Mouse (Mus musculus) kidney, adult 9 months (tissue): ENCODE results near the gene Nmrk1.
A peak's percentile ranks its signal among the peaks of the same experiment; 100 is the strongest.

ENCODE experiments used
- DNase-seq: peaks from one replicate; pipeline ENCODE4 v3.0.0; 2022

The Nmrk1 gene

DNA sequence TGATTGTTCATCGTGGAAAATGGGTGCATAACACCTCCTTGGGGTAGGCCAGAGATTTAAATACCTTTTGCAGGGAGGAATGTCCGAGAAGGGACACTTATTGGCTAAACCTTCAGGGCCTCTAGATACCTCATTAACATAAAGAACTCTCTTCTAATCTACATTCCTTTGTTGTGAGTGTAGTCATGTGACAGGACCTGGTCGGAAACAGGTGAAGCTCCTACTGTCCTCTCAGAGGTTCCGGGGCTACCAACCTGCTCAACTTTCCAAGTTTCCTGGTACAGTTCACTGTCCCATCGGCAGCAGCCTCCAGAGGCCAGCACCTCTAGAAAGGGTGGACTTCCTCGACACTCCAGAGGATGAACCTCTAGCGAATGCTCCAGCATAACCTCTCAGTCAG is 24.2 kb downstream of the Nmrk1 start:
- no peak for DNase-seq

DNA sequence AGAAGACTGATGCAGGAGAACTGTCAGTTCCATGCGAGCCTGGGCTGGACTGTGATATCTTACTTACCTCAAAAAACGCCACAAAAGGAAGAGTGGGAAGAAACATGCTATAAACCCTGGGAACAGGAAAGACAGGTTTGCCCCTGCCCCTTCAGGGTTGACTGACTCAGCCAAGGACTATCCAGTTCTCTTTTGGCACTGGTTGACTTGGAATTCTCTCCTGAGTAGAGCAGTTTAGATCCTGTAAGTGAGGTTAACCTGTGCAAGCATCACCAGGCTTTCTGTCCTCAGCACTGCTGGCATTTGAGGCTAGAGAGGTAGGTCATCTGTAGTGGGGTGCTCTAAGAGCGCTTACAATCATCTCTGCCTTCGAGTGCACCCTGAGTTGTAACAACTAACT is 26.7 kb downstream of the Nmrk1 start:
- DNase-seq = no peak

GRCm38 (mm10) chr19:18659349-18659748 is 27.6 kb downstream of the Nmrk1 start:
- no peak for DNase-seq

DNA sequence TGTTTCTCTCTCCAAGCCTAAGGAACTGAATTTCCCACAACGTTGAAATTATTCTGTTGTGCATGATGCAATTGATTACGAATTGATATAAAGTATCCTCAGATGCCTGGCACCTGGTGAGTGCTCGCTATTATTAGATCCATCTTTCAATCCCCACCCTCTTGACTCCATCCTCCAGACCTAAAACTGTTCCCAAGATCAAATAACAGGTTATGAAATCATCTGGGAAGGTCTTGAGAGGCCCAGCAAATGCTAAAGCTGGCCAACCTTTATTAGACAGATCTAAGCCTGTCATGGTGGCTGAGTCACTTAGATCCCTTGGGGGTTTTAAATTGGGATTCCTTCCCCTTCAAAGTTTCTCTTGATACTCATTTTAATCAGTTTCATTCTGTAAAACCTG is 28.7 kb downstream of the Nmrk1 start:
- DNase-seq = no peak

- no peak for DNase-seq
These were observed 29.9 kb downstream of the Nmrk1 start for GRCm38 (mm10) chr19:18661683-18662082.

GRCm38 (mm10) chr19:18663904-18664303 is 32.2 kb downstream of the Nmrk1 start:
- no peak for DNase-seq

DNA sequence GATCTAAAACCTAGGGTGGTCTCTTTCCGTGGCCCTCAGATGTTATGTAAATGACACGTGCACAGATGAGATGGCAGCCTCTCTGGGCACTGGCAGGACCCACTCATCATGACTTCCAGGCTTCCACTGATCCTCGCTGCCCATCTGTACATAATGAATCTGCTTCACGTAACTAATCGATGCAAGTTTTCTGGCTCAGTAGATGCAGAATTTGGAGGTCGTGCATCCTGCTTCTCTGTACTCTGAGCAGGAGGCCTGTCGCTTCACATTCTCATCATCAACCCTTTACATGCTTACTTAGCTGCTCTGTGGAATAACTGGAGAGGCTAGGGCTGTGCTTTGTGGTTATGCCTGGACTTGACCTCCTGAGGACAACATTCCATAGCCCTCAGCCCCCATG is 35.2 kb downstream of the Nmrk1 start:
- no peak for DNase-seq

DNA sequence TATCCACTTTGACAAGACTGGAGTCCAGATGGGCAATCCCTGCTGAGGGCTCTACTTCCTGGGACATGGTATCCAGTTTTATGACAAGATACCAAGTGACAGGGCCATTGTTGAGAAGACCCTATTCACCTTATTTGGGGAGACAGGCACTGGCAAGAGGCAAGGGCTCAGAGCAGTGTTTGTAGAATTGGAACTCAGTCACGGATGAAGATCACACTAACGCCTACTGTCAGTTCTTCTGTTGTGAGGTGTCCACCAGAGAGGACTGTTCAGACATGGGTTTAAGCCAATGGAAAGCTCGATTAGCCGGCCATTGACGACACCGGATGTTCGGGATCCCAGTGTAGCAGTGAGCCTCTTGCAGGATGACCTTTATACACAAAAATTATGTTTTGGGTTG is 37.8 kb downstream of the Nmrk1 start:
- DNase-seq = no peak

DNA sequence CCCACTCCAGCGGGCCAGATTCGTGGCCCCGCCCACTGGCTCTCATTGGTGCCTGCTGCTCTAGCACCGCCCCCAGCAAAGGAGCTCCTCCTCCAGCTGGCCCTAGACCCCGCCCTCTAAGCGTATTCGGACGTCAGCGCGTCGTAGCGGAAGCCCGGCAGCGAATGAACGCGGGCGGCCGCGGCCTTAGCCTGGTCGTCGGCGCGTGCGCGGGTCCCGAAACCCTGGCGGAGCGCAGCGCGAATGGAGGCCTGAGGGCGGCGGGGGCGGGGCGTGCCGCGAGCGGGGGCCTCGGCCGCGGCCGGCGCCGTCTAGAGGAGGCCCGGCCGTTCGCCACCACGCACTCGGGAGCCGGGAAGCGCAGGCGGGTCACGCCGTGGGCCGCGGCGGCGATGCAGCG is 38.9 kb downstream of the Nmrk1 start, which contains the start of gene Carnmt1:
Gene Carnmt1, plus strand, starts transcription at position 157 of the 400 bp plus-strand sequence.
- DNase-seq = peak; percentile 99

DNA sequence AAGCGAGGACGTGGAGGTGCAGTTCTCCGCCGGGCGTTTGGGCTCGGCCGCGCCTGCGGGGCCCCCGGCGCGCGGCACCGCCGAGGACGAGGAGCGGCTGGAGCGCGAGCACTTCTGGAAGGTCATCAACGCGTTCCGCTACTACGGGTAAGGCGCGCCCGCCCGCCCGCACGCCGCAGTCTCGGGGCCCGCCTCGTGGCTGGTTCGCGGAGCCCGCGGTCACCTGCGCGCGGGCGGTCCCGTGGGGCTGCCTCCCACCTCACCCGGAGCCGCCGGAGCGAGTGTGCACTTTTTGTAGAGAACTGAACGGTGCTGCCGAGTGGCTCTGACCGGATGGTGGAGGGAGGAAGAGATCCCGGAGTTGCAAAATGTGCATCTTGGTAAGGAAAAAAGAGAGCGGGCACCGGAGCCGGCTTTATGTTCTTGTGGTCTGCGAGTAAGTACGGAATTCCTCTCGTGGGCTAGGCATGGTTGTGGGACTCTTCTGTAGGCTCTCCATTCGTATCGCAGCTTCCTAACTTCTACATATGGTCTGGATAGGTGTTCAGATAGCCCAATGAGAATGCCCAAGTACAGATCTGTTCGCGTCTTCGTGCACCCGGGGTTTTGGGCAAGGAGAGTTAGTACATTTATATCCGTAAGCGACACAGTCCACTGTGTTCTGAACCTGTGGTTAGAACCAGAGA is 39.4 kb downstream of the Nmrk1 start:
- DNase-seq = peak; percentile 47

GRCm38 (mm10) chr19:18672498-18672897 is 40.7 kb downstream of the Nmrk1 start:
- no peak for DNase-seq

DNA sequence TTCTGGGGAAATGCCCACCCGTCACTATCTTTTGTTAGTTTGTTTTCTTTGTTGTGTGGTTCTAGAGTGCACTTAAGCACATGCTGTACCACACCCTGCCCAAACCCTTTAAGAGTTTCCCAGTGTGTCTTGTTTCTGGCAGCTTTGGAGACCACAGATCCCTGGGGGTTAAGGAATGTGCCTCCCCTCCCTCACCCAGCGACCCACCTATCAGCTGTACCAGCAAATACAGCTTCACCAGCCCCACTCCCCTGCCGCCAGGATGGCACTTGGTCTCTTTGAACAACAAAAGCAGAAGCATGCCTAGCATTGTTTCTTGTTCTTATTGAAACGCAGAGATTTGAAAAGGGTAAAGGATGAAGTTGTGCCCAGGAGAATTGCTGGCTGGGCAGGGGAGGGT is 41.4 kb downstream of the Nmrk1 start:
- no peak for DNase-seq

DNA sequence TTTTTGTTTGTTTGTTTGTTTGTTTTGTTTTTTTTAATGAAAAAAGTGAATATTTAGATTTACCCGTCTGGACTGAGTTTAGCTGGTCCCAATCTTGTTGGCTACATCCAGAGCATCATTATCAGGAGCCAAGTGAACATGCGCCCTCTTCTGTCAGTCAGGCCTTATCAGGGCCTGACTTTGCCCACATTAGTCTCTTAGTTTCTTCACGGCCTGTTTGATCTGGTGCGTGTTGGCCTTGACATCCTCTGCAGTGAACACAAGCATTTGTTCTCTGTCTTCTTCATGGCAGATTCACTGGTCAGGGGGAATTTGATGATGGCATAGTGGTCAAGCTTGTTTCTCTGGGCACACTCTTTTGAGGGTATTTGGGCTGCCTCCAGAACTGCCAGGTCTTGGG is 50.4 kb downstream of the Nmrk1 start:
- DNase-seq = no peak

GRCm38 (mm10) chr19:18687556-18687955 is 55.8 kb downstream of the Nmrk1 start:
- peak; percentile 49 for DNase-seq

GRCm38 (mm10) chr19:18692176-18692575 is 60.4 kb downstream of the Nmrk1 start:
- DNase-seq = no peak

DNA sequence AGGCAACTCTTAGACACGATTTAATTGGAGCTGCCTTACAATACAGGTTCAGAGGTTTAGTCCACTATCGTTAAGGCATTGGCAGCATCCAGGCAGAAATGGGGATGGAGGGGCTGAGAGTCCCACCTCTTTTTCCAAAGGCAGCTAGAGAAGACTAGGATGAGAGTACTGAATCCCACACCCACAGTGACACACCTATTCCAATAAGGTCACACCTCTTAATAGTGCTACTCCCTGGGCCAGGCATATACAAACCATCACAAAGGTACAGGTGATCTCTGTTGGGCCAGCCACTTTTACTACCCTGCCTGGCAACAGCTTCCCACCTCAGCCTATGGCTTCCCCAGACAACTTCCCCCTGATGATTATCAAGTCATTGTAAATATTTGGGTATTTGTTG is 61.0 kb downstream of the Nmrk1 start:
- DNase-seq = no peak

GRCm38 (mm10) chr19:18695116-18695515 is 63.4 kb downstream of the Nmrk1 start:
- no peak for DNase-seq

DNA sequence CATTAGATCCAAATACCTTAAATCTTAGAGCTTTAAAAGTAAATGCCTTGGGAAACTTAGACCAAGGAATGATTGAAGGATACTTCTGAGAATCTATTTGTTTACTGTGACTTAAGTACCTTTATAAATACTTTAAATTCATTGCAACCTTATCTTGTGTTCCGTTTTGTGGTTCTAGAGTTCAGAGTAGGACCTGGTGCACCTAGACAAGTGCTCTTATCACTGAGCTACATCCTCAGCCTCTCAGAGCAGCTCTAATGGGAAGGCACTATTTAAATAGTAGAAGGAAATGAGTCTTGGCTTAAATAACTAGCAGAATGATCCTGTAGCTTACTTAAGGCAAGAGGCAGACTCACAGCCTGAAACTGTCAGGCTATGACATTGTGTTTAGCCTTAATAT is 63.8 kb downstream of the Nmrk1 start:
- no peak for DNase-seq
